In the genomic region with DNA sequence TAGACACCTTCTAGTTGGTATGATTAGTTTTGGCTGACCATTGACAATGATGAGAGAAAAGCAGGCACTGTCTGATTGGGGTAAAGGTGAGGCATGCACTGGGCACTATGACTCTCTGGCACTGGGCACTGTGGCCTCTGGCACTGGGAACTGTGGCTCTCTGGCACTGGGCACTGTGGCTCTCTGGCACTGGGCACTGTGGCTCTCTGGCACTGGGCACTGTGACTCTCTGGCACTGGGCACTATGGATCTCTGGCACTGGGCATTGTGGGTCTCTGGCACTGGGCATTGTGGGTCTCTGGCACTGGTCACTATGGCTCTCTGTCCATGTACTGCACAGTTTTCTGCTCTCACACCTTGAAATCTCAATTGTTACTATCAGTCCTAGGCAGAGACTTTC, we compare ENCODE assay signal across 12 mouse cellular contexts.
DNase-seq lines count a peak whose midpoint lies in the region.
"Had no signal": no experiment of that assay in that cellular context is flagged by ENCODE, and none has a peak within 500 bp of the region (broad histone marks: within the 10 kb centered on the region; RNA-seq: fewer than 3 reads in every experiment).

No protein-coding gene starts in this region.

- DNase-seq in adrenal gland, postnatal 10 days = peak; percentile 15
- DNase-seq in adrenal gland, postnatal 4 days (ENCODE audit: low spot score in 2 of 2) = no peak
- peak; percentile 34 to 57 for DNase-seq in cerebellum, postnatal 14 days
- no peak for DNase-seq in cerebellum, adult 11-12 months
- peak; percentile 9 to 14 for DNase-seq in layer of hippocampus, postnatal 36 days
- no peak for DNase-seq in layer of hippocampus, adult 11-12 months (ENCODE audit: low spot score)
- DNase-seq in right cerebral cortex, adult 18-20 months = peak; percentile 1
- DNase-seq in right cerebral cortex, postnatal 14 days = no peak
- DNase-seq: cerebellum, postnatal 36 days; gastrocnemius, postnatal 10 days; heart, postnatal 10 days; heart, postnatal 4 days had no signal

Comparison
In these comparisons a context has a peak if more than half of its experiments do, and no peak if none do; other contexts are left out.
1. DNase-seq: peak in adrenal gland, postnatal 10 days (single experiment), cerebellum, postnatal 14 days (2 of 2), layer of hippocampus, postnatal 36 days (2 of 2) and right cerebral cortex, adult 18-20 months (single experiment); none in adrenal gland, postnatal 4 days (0 of 2), cerebellum, adult 11-12 months (single experiment), layer of hippocampus, adult 11-12 months (single experiment) and right cerebral cortex, postnatal 14 days (single experiment).